Mouse (Mus musculus) liver, embryonic 15.5 days (tissue): ENCODE measurements around the gene Gbp3. TPM values are rescaled to one million over a fixed set of nuclear protein-coding genes. Genes with fewer than 3 reads are reported as not detected.
A peak's percentile ranks its signal among the peaks of the same experiment; 100 is the strongest.
"Not testable (repeated sequence)": the region's sequence is repeated elsewhere in the genome, so short reads cannot be mapped to it uniquely, and the experiment has no call there.

ENCODE experiments used
- ATAC-seq: fragments of 200-750 bp; cut with Nextera tagmentation; 2 replicates; pipeline ENCODE4 v1.8.0; 2017; ENCODE audit warnings: moderate number of reproducible peaks, mild to moderate bottlenecking, moderate library complexity; ENCODE audit not compliant: insufficient read depth
- H3K27ac ChIP-seq: fragments of 300-500 bp; sonication (generic); replicated peaks from 2 replicates; pipeline ENCODE4 v1.5.1; 2015; ENCODE audit warnings: mild to moderate bottlenecking, inconsistent platforms
- H3K27me3 ChIP-seq: fragments of 300-500 bp; sonication (generic); 2 replicates; pipeline ENCODE4 v1.6.1; 2015; ENCODE audit warnings: mild to moderate bottlenecking, inconsistent platforms
- H3K36me3 ChIP-seq: fragments of 300-500 bp; sonication (generic); replicated peaks from 2 replicates; pipeline ENCODE4 v1.6.1; 2015; ENCODE audit warnings: moderate library complexity, mild to moderate bottlenecking, inconsistent platforms
- H3K4me1 ChIP-seq: fragments of 300-500 bp; sonication (generic); replicated peaks from 2 replicates; pipeline ENCODE4 v1.6.1; 2015; ENCODE audit warnings: inconsistent platforms
- H3K4me2 ChIP-seq: fragments of 300-500 bp; sonication (generic); 2 replicates; pipeline ENCODE4 v1.6.1; 2015; ENCODE audit warnings: moderate library complexity, mild to moderate bottlenecking, inconsistent platforms
- H3K4me3 ChIP-seq: fragments of 300-500 bp; sonication (generic); replicated peaks from 2 replicates; pipeline ENCODE4 v1.5.1; 2015; ENCODE audit warnings: mild to moderate bottlenecking, inconsistent platforms
- H3K9ac ChIP-seq: fragments of 300-500 bp; sonication (generic); 2 replicates; pipeline ENCODE4 v1.6.1; 2015; ENCODE audit warnings: moderate library complexity, mild to moderate bottlenecking, inconsistent platforms
- H3K9me3 ChIP-seq: fragments of 300-500 bp; sonication (generic); replicated peaks from 2 replicates; pipeline ENCODE4 v1.6.1; 2016; ENCODE audit warnings: inconsistent platforms
- WGBS: fragments of 180-500 bp; shearing (Covaris S2); methylation state at CpG from one replicate; pipeline ENCODE4 v1.1.7; 2015; ENCODE audit warnings: mixed read lengths; ENCODE audit not compliant: insufficient replicate concordance; 5-methylcytosine and 5-hydroxymethylcytosine counted together
- polyA plus RNA-seq: library from polyadenylated mRNA; unstranded; fragments of >200 nt; fragmentation: Nextera tagmentation; extraction: Ambion mirVana; gene quantifications from 2 replicates; pipeline ENCODE4 v1.2.1, GENCODE M21; 2015

The Gbp3 gene
- polyA plus RNA-seq: 1.5 and 1.6 TPM in 2 replicates

- H3K9me3 ChIP-seq: no peaks in the 10 kb centered on the region
- ATAC-seq: no peak
- WGBS: 19% methylated on average over 3 of the region's 3 CpGs
- H3K4me1 ChIP-seq: no peaks in the 10 kb centered on the region; the same call in 1 of the 2 replicates
- no peak within 1 kb of the TSS for H3K9ac ChIP-seq
- H3K4me2 ChIP-seq: peak within 1 kb of the TSS; percentile 60
- H3K36me3 ChIP-seq: no peaks in the 10 kb centered on the region
- no peak within 1 kb of the TSS for H3K27ac ChIP-seq
- H3K27me3 ChIP-seq: no peaks in the 10 kb centered on the region
- peak within 1 kb of the TSS; percentile 48 for H3K4me3 ChIP-seq
Measured at GRCm38 (mm10) chr3:142559632-142560228, at the start of gene Gbp3. Gene Gbp3, plus strand, starts transcription at chr3:142560026.

GRCm38 (mm10) chr3:142528116-142528515 lies 31.7 kb upstream of the Gbp3 start:
- Histone ChIP-seq H3K9me3 (no peaks in the 10 kb centered on the region), H3K9ac (no peak overlapping the region), H3K4me2 (no peak overlapping the region), H3K4me3 (no peak overlapping the region), H3K36me3 (no peaks in the 10 kb centered on the region), H3K27me3 (no peaks in the 10 kb centered on the region), H3K27ac (no peak overlapping the region), H3K4me1 (peaks cover 13% of the 10 kb centered on the region)
- 63% methylated on average over 3 of the region's 3 CpGs for whole genome bisulfite sequencing
- ATAC-seq: no peak

DNA sequence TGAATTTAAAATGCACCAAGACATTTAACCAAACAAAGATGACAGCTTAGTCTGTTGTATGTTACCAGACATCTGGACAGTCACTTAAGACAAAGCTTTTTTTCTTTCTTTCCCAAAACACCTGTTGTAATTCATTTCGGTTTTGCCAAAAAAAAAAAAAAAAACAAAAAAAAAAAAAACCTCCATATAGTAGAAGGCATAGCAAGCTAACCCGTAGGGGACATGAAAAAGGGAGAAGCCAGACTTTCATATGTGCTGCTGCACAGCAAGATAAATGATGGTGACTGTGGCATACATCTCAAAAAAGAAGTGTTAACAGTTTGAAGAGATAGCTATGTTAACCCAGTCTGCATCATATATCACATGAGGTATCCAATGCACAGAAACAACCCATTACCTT lies 30.2 kb upstream of the Gbp3 start:
- Histone ChIP-seq H3K9ac (peak overlapping the region; percentile 53; the same call in 1 of the 2 replicates), H3K27ac (no peak overlapping the region)

DNA sequence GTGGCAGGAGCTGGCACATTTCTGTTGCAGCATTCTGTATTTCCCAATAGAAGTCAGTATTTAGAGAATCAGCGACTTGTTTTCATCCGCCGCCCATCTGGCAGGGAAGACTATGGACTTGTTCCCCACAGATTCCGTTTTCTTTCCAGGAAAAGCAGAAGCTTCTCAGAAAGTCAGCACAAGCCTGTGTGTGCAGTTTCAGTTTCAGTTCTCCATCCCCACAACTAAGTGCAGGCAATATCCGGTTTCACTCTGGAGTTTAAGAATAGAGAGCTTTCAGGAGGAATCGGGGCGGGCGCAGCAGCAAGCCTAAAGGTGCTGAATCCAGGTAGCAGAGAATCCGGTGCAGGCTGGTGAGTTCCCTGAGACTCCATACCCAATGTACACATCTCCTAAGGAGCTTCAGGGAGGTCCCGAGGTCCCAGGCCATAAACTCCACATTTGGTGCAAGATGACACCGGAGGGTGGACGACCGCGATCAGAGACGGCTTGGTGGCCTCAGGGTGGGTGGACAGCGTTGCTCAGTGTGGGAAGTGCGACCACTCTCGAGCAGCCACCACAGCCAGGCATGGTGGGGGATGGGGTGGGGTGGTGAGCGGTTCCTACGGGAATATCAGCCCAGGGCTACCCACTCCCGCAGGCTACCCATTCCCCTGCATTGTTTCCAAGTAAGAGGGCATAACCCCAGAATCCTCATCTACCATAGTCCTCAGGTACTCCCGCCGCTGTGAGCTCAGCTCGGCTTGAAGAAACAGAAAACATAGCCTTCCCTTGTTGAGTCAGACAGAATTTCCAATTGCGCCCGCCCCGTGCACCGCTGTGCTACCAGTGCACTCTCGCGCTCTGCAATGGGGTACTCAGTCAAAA lies 29.5 kb upstream of the Gbp3 start, which contains the start of gene Gbp7:
Gene Gbp7, plus strand, starts transcription at position 256 of the 867 bp plus-strand sequence.
- peak within 1 kb of the TSS; percentile 63 for H3K4me3 ChIP-seq

More for the DNA sequence above, 30.2 kb upstream of the Gbp3 start:
- Histone ChIP-seq H3K4me1 (peaks cover 13% of the 10 kb centered on the region), H3K27me3 (no peaks in the 10 kb centered on the region), H3K36me3 (no peaks in the 10 kb centered on the region), H3K4me2 (peak overlapping the region; percentile 79), H3K9me3 (no peaks in the 10 kb centered on the region), H3K4me3 (peak overlapping the region; percentile 63)
- ATAC-seq: no peak
- WGBS: 26% methylated on average over 2 of the region's 2 CpGs

GRCm38 (mm10) chr3:142531595-142531994 lies 28.2 kb upstream of the Gbp3 start:
- no peaks in the 10 kb centered on the region for H3K27me3 ChIP-seq
- no peak overlapping the region for H3K4me3 ChIP-seq
- no peak for ATAC-seq
- WGBS: 48% methylated on average over 3 of the region's 3 CpGs
- no peaks in the 10 kb centered on the region for H3K36me3 ChIP-seq
- peaks cover 13% of the 10 kb centered on the region for H3K4me1 ChIP-seq
- H3K4me2 ChIP-seq: no peak overlapping the region
- no peaks in the 10 kb centered on the region for H3K9me3 ChIP-seq
- no peak overlapping the region for H3K27ac ChIP-seq
- H3K9ac ChIP-seq: no peak overlapping the region

More for the DNA sequence above, 29.5 kb upstream of the Gbp3 start, which contains the start of gene Gbp7:
- Histone ChIP-seq H3K27ac (0 out of 2 replicates have a peak within 1 kb of the TSS, but pooled peaks have one; percentile 9), H3K27me3 (no peaks in the 10 kb centered on the region), H3K36me3 (no peaks in the 10 kb centered on the region), H3K9ac (peak within 1 kb of the TSS; percentile 53), H3K9me3 (no peaks in the 10 kb centered on the region), H3K4me1 (peaks cover 13% of the 10 kb centered on the region), H3K4me2 (peak within 1 kb of the TSS; percentile 79)
- under 1% methylated on average over 30 of the region's 30 CpGs for WGBS
- peak; percentile 55 for ATAC-seq

GRCm38 (mm10) chr3:142533185-142533584 lies 26.6 kb upstream of the Gbp3 start:
- no peak overlapping the region for H3K4me2 ChIP-seq
- 67% methylated on average over 3 of the region's 3 CpGs for WGBS
- H3K27me3 ChIP-seq: no peaks in the 10 kb centered on the region
- H3K9me3 ChIP-seq: no peaks in the 10 kb centered on the region
- no peaks in the 10 kb centered on the region for H3K36me3 ChIP-seq
- H3K4me3 ChIP-seq: no peak overlapping the region
- ATAC-seq: no peak
- H3K4me1 ChIP-seq: peaks cover 13% of the 10 kb centered on the region
- H3K9ac ChIP-seq: no peak overlapping the region
- no peak overlapping the region for H3K27ac ChIP-seq

GRCm38 (mm10) chr3:142535667-142536066 lies 24.2 kb upstream of the Gbp3 start:
- Histone ChIP-seq H3K4me3 (no peak overlapping the region), H3K4me1 (peaks cover 8% of the 10 kb centered on the region), H3K27ac (no peak overlapping the region), H3K36me3 (no peaks in the 10 kb centered on the region), H3K9me3 (no peaks in the 10 kb centered on the region), H3K4me2 (no peak overlapping the region), H3K9ac (no peak overlapping the region), H3K27me3 (no peaks in the 10 kb centered on the region)
- 63% methylated on average over 1 of the region's 1 CpGs for WGBS
- no peak for ATAC-seq

- Histone ChIP-seq H3K27ac (no peak overlapping the region), H3K4me1 (no peaks in the 10 kb centered on the region), H3K4me3 (no peak overlapping the region), H3K4me2 (no peak overlapping the region), H3K27me3 (no peaks in the 10 kb centered on the region), H3K9me3 (no peaks in the 10 kb centered on the region), H3K36me3 (no peaks in the 10 kb centered on the region), H3K9ac (no peak overlapping the region)
- WGBS: 61% methylated on average over 6 of the region's 6 CpGs
- no peak for ATAC-seq
Measured at GRCm38 (mm10) chr3:142541391-142541790, 18.4 kb upstream of the Gbp3 start.

- H3K4me3 ChIP-seq, ATAC-seq, H3K27me3 ChIP-seq, H3K9me3 ChIP-seq, H3K9ac ChIP-seq, H3K4me2 ChIP-seq, H3K4me1 ChIP-seq, H3K27ac ChIP-seq, H3K36me3 ChIP-seq: not testable (repeated sequence)
- WGBS: 76% methylated on average over 12 of the region's 12 CpGs
Measured at GRCm38 (mm10) chr3:142542776-142543175, 17.1 kb upstream of the Gbp3 start.

DNA sequence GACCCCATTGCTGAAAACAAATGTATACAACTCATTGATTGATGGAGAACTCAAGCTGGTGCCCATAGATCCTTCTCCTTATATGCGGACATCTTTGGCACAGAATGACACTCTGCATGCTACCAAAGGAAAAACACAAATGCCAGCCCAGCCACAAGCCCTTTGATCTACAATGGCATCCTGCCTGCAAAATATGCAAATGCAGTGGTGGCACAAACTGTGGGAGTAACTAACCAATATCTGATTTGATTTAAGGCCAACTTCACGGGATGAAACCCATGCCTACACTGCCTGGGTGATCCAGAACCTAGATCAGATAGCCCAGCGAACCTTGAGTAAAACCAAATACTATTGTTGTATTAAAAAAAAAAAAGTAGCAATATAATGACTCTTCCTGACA lies 13.1 kb upstream of the Gbp3 start:
- Histone ChIP-seq H3K4me1 (no peaks in the 10 kb centered on the region), H3K9ac (no peak overlapping the region), H3K4me2 (no peak overlapping the region), H3K36me3 (no peaks in the 10 kb centered on the region), H3K9me3 (no peaks in the 10 kb centered on the region), H3K4me3 (no peak overlapping the region), H3K27me3 (no peaks in the 10 kb centered on the region), H3K27ac (no peak overlapping the region)
- no peak for ATAC-seq
- 53% methylated on average over 3 of the region's 3 CpGs for whole genome bisulfite sequencing

DNA sequence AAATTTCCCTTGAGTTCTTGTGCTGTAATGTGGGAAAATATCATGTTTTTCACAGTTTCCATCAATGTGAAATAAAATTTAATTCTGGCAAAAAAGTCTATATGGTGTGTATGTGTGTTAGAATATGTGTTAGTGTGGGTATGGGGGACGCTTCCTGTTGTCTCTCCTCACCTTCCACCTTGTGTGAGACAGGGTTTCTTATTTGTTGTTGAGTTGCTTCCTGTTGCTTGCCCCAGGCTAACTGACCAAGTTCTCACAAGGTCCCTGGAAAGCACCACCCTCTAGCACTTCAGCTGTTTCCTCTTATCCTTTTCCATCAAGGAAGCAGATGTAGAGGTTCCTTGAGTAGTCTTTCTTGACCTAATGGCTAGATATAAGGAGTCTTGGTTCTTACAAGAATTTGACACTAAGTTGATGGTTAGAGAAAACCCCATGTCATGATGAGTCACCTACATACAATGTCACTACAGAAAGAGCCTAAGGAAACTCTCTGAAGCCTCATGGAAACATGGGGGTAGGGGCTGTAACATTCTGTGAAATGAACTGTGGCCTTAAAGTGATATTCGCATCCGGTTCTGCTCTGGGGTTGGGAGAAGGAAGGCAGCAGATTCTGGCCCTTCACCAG lies 9.7 kb upstream of the Gbp3 start:
- H3K27ac ChIP-seq: no peak overlapping the region
- ATAC-seq: no peak
- H3K9me3 ChIP-seq: no peaks in the 10 kb centered on the region
- no peaks in the 10 kb centered on the region for H3K27me3 ChIP-seq
- no peaks in the 10 kb centered on the region for H3K4me1 ChIP-seq
- H3K4me3 ChIP-seq: no peak overlapping the region
- no peak overlapping the region for H3K9ac ChIP-seq
- WGBS: 57% methylated on average over 3 of the region's 3 CpGs
- H3K36me3 ChIP-seq: no peaks in the 10 kb centered on the region
- no peak overlapping the region for H3K4me2 ChIP-seq
